In the genomic region with DNA sequence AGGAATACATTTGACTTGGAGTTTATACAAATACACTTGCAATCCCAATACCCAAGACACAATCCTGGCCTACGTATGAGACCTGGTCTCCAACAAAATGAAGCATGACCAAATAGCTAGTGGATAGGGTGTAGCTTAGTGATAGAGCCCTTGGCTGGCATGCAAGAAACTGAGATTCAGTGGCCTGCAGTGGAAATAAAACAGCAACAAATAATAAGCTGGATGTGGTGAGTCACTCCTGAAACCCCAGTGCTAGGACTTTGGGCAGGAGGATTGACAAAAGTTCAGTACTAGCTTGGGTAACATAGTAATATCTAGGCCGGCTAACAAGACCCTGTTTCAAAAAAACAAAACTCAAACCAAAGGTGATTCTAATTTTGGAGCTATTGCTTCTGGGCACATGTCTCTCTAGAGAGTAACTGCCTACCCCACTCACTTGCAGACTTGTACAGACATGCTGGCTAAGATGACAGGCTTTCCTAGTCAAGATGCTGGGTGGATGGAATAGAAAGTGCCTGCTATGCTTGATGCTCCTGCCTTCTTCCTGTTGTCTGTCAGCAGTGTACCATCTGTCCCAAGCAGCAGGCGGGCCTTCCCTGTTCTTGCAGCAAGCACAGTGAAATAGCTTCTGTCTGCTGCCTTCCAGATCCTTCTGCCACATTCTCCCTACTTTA, we compare ENCODE assay signal across 8 mouse cellular contexts. TPM values are rescaled to one million over a fixed set of nuclear protein-coding genes. Genes with fewer than 3 reads are reported as not detected.
DNase-seq lines count a peak whose midpoint lies in the region; ATAC-seq and TF ChIP-seq lines count a peak whose summit lies in the region.

No protein-coding gene starts in this region.

- no peaks in the 10 kb centered on the region for H3K9me3 ChIP-seq in forebrain, embryonic 12.5 days
- no peaks in the 10 kb centered on the region for H3K9me3 ChIP-seq in forebrain, embryonic 10.5 days
- no peaks in the 10 kb centered on the region for H3K9me3 ChIP-seq in kidney, embryonic 15.5 days (replicated peaks)

- no peak overlapping the region for H3K4me3 ChIP-seq in forebrain, embryonic 12.5 days (replicated peaks)
- H3K4me3 ChIP-seq in forebrain, embryonic 10.5 days: no peak overlapping the region
- H3K4me3 ChIP-seq in olfactory bulb, adult 2 months (ENCODE audit: insufficient read depth, low read depth, low read length): no peak overlapping the region
- H3K4me3 ChIP-seq in kidney, embryonic 15.5 days (replicated peaks): no peak overlapping the region

- 0 out of 2 replicates have a peak overlapping the region, but pooled peaks have one; percentile 3 for H3K27ac ChIP-seq in forebrain, embryonic 12.5 days
- H3K27ac ChIP-seq in forebrain, embryonic 10.5 days: no peak overlapping the region
- 0 out of 2 replicates have a peak overlapping the region, but pooled peaks have one; percentile 56 for H3K27ac ChIP-seq in olfactory bulb, adult 2 months (ENCODE audit: insufficient read depth, low read depth, low read length)
- no peak overlapping the region for H3K27ac ChIP-seq in kidney, embryonic 15.5 days

- no peak overlapping the region for H3K9ac ChIP-seq in forebrain, embryonic 12.5 days
- no peak overlapping the region for H3K9ac ChIP-seq in kidney, embryonic 15.5 days

- no peak for TF ChIP-seq POLR2A in olfactory bulb, adult 2 months (IDR thresholded peaks at IDR 0.05; ENCODE audit: insufficient read depth, low read depth, low read length)

- no peak for TF ChIP-seq CTCF in olfactory bulb, adult 2 months (IDR thresholded peaks at IDR 0.05; ENCODE audit: insufficient read depth, low read depth, low read length)

- H3K4me1 ChIP-seq in forebrain, embryonic 12.5 days: no peaks in the 10 kb centered on the region
- H3K4me1 ChIP-seq in forebrain, embryonic 10.5 days: peaks cover 11% of the 10 kb centered on the region; the same call in 1 of the 2 replicates
- H3K4me1 ChIP-seq in olfactory bulb, adult 2 months (ENCODE audit: control insufficient read depth, insufficient read depth, low read length): no peaks in the 10 kb centered on the region
- no peaks in the 10 kb centered on the region for H3K4me1 ChIP-seq in kidney, embryonic 15.5 days

- no peaks in the 10 kb centered on the region for H3K27me3 ChIP-seq in forebrain, embryonic 12.5 days
- no peaks in the 10 kb centered on the region for H3K27me3 ChIP-seq in forebrain, embryonic 10.5 days (ENCODE audit: poor library complexity, severe bottlenecking)
- no peaks in the 10 kb centered on the region for H3K27me3 ChIP-seq in kidney, embryonic 15.5 days

- ATAC-seq in forebrain, embryonic 12.5 days (ENCODE audit: low FRiP score): no peak
- ATAC-seq in kidney, embryonic 15.5 days (replicated peaks; ENCODE audit: low FRiP score): no peak

- WGBS in forebrain, embryonic 12.5 days: 85% methylated on average over 3 of the region's 3 CpGs
- 66% methylated on average over 3 of the region's 3 CpGs for WGBS in forebrain, embryonic 10.5 days
- 73% methylated on average over 3 of the region's 3 CpGs for WGBS in olfactory bulb, adult 2 months
- WGBS in kidney, embryonic 15.5 days: 88% methylated on average over 3 of the region's 3 CpGs

- no peak overlapping the region for H3K4me2 ChIP-seq in forebrain, embryonic 12.5 days
- no peak overlapping the region for H3K4me2 ChIP-seq in kidney, embryonic 15.5 days

- DNase-seq in forebrain, embryonic 10.5 days (ENCODE audit: extremely low spot score, low spot score): no peak
- DNase-seq in cerebellum, postnatal 14 days: peak; percentile 79 to 88
- DNase-seq in layer of hippocampus, adult 18-20 months (ENCODE audit: low spot score in 2 of 2): peak; percentile 86 to 91
- DNase-seq in spleen, adult 18-20 months: no peak
- no peak for DNase-seq in thymus, postnatal 0 days (ENCODE audit: low spot score)

- peaks cover 41% of the 10 kb centered on the region for H3K36me3 ChIP-seq in forebrain, embryonic 12.5 days (replicated peaks)
- H3K36me3 ChIP-seq in forebrain, embryonic 10.5 days (replicated peaks): peaks cover 88% of the 10 kb centered on the region
- H3K36me3 ChIP-seq in kidney, embryonic 15.5 days: peaks cover 82% of the 10 kb centered on the region

RNA-seq across cellular contexts. Expression of a gene that starts 37.1 kb away (rescaled TPM):
- polyA plus RNA-seq in forebrain, embryonic 12.5 days (2016; fragmentation: Nextera tagmentation; extraction: Ambion mirVana): 105 and 111 TPM in 2 replicates
- 71.6 and 77.4 TPM in 2 replicates for polyA plus RNA-seq in forebrain, embryonic 10.5 days (2016; fragmentation: Nextera tagmentation; extraction: Ambion mirVana)
- 100 to 1,000 TPM; 104 to 108 TPM for total RNA-seq in layer of hippocampus, adult 18-20 months (2021)
- 586 TPM in 1 of 2 replicates, not detected in the other for polyA plus RNA-seq in olfactory bulb, adult 2 months (2012; ENCODE audit: insufficient read depth, insufficient read length, low replicate concordance, missing spikeins)
- polyA plus RNA-seq in kidney, embryonic 15.5 days (2015; fragmentation: Nextera tagmentation; extraction: Ambion mirVana): 78.4 and 79.3 TPM in 2 replicates
- 56.7 and 62.7 TPM in 2 replicates for polyA plus RNA-seq in thymus, postnatal 0 days (2015; fragmentation: Nextera tagmentation; extraction: Ambion mirVana)

RNA-seq across cellular contexts. Expression of a gene that starts 53.4 kb away (rescaled TPM):
- polyA plus RNA-seq in forebrain, embryonic 12.5 days (2016; fragmentation: Nextera tagmentation; extraction: Ambion mirVana): 708 and 716 TPM in 2 replicates
- polyA plus RNA-seq in forebrain, embryonic 10.5 days (2016; fragmentation: Nextera tagmentation; extraction: Ambion mirVana): 542 and 576 TPM in 2 replicates
- total RNA-seq in layer of hippocampus, adult 18-20 months (2021): 100 to 1,000 TPM; 309 to 321 TPM
- 643 TPM in 1 of 2 replicates, not detected in the other for polyA plus RNA-seq in olfactory bulb, adult 2 months (2012; ENCODE audit: insufficient read depth, insufficient read length, low replicate concordance, missing spikeins)
- 653 and 664 TPM in 2 replicates for polyA plus RNA-seq in kidney, embryonic 15.5 days (2015; fragmentation: Nextera tagmentation; extraction: Ambion mirVana)
- polyA plus RNA-seq in thymus, postnatal 0 days (2015; fragmentation: Nextera tagmentation; extraction: Ambion mirVana): 783 and 898 TPM in 2 replicates

Comparison
In these comparisons a context has a peak if more than half of its experiments do, and no peak if none do; other contexts are left out.
1. H3K27ac ChIP-seq: peak in forebrain, embryonic 12.5 days (single experiment) and olfactory bulb, adult 2 months (single experiment); none in forebrain, embryonic 10.5 days (single experiment) and kidney, embryonic 15.5 days (single experiment).
2. DNase-seq: peak in cerebellum, postnatal 14 days (2 of 2) and layer of hippocampus, adult 18-20 months (2 of 2); none in forebrain, embryonic 10.5 days (single experiment), spleen, adult 18-20 months (0 of 2) and thymus, postnatal 0 days (single experiment).